Mouse (Mus musculus): Measurements from ENCODE around the gene Tmem104.
A peak's percentile ranks its signal among the peaks of the same experiment; 100 is the strongest.

Tmem104 gene

GRCm38 (mm10) chr11:115285282-115285681 is 98.0 kb downstream of the Tmem104 start:
- no peak for DNase-seq

GRCm38 (mm10) chr11:115286201-115286993 is 99.1 kb downstream of the Tmem104 start:
- no peak for DNase-seq

GRCm38 (mm10) chr11:115287386-115287785 is 100.1 kb downstream of the Tmem104 start:
- DNase-seq = no peak

DNA sequence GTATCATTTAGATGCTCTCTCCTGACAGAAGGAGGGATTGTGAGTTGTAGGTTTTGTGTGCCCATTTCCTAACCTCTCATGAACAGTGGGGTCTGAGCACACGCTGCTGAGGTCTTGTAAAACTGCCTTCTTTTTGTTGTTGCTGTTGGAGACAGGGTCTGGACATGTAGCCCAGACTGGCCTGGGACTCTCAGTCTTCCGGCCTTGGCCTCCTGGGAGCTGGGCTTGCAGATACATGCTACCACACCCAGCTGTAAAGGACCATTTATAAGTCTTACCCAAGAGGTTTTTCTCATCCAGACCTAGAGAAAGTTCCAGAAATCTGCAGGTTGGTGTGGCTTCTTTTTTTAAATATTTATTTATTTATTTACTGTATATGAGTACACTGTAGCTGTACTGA is 101.0 kb downstream of the Tmem104 start:
- DNase-seq = no peak

DNA sequence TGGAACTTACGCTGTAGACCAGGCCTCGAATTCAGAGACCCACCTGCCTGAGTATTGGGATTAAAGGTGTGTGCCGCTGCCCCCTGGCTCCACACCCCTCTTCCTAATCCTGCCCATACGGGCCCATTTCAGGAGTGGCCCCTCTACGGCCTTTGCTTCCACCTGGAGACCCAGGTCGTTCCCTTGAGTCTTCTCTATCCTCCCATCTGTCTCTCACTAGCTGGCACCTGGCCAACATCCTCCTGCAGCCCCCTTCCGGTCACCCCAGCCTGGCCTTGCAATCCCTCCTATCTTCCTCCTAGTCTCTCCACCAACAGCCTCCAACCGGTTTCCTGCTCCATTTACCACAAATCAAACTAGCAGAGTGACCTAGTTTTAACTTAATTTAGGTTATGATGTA is 102.6 kb downstream of the Tmem104 start:
- DNase-seq = no peak

- no peak for DNase-seq
Measured at GRCm38 (mm10) chr11:115290314-115290713, 103.0 kb downstream of the Tmem104 start.

DNA sequence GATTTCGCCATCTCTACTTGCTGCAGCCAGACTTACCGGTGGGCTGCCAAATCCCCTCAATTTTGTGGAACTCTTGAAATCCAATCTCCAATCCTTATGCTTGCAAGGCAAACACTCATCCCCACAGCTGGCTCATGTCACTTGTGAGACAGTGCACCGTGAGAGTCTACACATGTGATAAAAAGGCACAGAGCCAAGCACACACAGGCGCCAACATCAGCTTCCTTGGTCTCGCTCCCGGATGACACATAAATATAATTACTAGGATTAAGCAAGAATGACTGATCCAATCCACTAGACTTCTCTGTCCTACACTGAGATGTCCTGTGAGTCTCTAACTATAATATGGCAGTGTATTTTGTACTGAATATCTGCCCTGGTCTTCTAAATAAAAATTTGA is 103.6 kb downstream of the Tmem104 start:
- DNase-seq = peak; percentile 69 to 79

DNA sequence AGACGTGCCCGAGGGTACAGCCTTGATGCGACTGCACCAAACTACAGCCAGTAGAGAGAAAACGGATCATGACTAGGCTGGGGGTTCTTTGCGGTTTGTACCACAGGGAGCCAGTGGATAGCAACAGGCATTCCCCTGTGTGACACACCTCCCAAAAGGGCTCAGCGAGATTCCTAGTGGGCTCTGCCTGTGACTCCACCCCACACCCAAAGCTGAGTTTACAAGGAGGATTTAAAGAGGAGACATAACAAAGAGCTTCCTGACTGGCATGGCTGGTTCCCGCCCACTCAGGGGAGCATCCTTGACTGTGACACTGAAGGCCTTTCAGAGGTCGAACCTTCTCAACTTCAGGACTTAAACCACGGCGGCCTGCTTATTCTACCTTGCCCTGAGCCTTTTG is 104.2 kb downstream of the Tmem104 start:
- DNase-seq = no peak

DNA sequence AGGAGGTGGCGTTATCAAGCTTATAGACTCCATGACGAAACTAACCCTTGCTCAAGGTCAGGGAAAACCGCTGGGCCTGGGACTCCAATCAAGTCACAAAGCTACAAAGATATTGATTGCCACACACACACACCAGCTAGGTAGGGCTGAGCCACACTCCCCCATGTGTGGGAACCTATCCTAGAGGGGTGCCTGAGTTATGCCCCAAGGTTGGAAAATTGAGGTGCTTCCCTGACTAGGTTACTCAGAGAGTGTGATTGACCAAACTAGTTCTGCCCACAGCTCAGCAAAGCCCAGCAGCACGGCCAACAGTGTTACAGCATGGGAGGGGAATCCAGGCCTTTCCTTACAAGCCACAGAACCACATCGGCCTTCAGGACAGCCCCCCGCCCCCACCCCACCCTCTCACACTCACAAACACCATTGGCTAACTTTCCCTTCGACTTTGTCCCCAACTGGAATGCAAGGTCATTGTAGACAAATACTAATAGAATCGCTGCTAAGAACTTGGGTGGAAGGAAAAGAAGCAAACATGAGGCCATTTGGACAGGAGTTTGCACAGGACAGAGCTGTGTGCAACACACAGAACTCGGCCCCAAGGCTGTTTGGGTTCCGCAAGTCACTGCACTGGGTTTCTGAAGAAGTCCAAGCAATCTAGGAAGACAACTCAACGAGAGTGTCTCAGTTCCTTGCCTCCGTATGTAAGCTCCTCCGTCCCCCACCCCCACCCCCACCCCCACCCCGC is 105.5 kb downstream of the Tmem104 start:
- DNase-seq = peak; percentile 36 to 54

- no peak for DNase-seq
Measured at GRCm38 (mm10) chr11:115295939-115296338, 108.7 kb downstream of the Tmem104 start.
